Mouse (Mus musculus) liver, embryonic 14.5 days (tissue): Measurements from ENCODE around the gene Gab2.

Experiments used
- CTCF ChIP-seq: IDR thresholded peaks from 2 replicates; pipeline ENCODE4 v1.5.1; 2016; ENCODE audit warnings: antibody characterized with exemption, low read depth, control low read depth
- EP300 ChIP-seq: IDR thresholded peaks from 2 replicates; pipeline ENCODE4 v1.6.1; 2016; ENCODE audit warnings: antibody characterized with exemption, low read depth

DNA sequence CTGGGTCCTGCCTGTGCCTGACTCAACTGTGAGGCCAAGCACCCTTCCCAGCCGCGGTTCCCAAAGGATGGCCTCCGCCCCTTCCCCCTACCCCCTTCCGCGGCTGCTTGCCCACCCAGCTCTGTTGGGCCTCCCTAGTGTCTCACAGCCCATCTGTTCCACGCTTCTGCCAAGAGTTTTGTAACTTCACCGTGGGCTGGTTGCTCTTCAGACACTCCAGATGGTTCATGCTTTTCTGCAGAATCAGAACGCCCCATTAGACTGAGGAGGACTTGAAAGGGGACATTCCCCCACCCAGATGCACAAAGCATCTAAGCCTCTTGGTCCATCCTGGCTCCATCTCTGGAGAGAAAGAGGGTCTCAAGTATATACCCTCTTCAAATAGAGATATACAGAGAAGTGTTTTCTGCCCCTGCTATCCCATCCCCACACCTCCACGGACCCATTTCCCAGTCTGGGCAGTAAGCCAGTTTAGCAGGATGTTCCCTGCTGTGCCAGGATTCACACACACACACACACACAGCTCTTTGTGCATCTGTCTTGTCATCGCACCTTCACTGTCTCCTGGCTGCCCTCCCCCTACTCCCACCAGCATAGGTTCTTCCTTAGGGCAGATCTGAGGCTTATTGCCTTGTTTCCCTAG is 264.0 kb downstream of the Gab2 start:
- TF ChIP-seq CTCF: no peak
- no peak for TF ChIP-seq EP300
